Mouse (Mus musculus) erythroblast, embryonic 14.5 days (primary cell): Measurements from ENCODE around the gene Clec18a.

Source experiments
- GATA1 ChIP-seq: IDR thresholded peaks from 2 replicates; pipeline ENCODE4 v1.6.1; 2012; ENCODE audit warnings: low read length, inconsistent platforms, mixed read lengths
- TAL1 ChIP-seq: IDR thresholded peaks from 3 replicates; pipeline ENCODE4 v1.6.1; 2012; ENCODE audit warnings: low read length, inconsistent platforms, mixed read lengths

- no peak for TF ChIP-seq GATA1
- no peak for TF ChIP-seq TAL1
Observed at GRCm38 (mm10) chr8:111042546-111042945, 49.7 kb downstream of the Clec18a start.
